Mouse (Mus musculus): ENCODE results near the gene Exoc3l4.
A peak's percentile ranks its signal among the peaks of the same experiment; 100 is the strongest.

The Exoc3l4 gene

GRCm38 (mm10) chr12:111416921-111417779 is at the start of gene Exoc3l4:
TSS of gene Exoc3l4 (plus strand) at chr12:111417017.
- peak; percentile 54 for DNase-seq

- no peak for DNase-seq
Measured at GRCm38 (mm10) chr12:111367065-111367464, 49.8 kb upstream of the Exoc3l4 start.

- DNase-seq: peak; percentile 70
Measured at GRCm38 (mm10) chr12:111370249-111370648, 46.6 kb upstream of the Exoc3l4 start.

GRCm38 (mm10) chr12:111371905-111372304 is 44.9 kb upstream of the Exoc3l4 start:
- no peak for DNase-seq

- DNase-seq: no peak
Measured at GRCm38 (mm10) chr12:111373411-111373810, 43.4 kb upstream of the Exoc3l4 start.

- no peak for DNase-seq
Measured at GRCm38 (mm10) chr12:111374727-111375126, 42.1 kb upstream of the Exoc3l4 start.

- DNase-seq: no peak
Measured at GRCm38 (mm10) chr12:111375559-111375958, 41.3 kb upstream of the Exoc3l4 start.

GRCm38 (mm10) chr12:111376053-111376452 is 40.8 kb upstream of the Exoc3l4 start:
- no peak for DNase-seq

GRCm38 (mm10) chr12:111376826-111377331 is 39.9 kb upstream of the Exoc3l4 start:
- DNase-seq: no peak

- DNase-seq: peak; percentile 96
Measured at GRCm38 (mm10) chr12:111377376-111377973, 39.3 kb upstream of the Exoc3l4 start, which contains the start of gene Cdc42bpb. TSS of gene Cdc42bpb (minus strand) at chr12:111377718.

GRCm38 (mm10) chr12:111377986-111378490 is 38.8 kb upstream of the Exoc3l4 start:
- DNase-seq: no peak

GRCm38 (mm10) chr12:111378812-111379211 is 38.0 kb upstream of the Exoc3l4 start:
- DNase-seq: no peak

GRCm38 (mm10) chr12:111385883-111386641 is 30.8 kb upstream of the Exoc3l4 start:
- DNase-seq: no peak

GRCm38 (mm10) chr12:111386642-111387120 is 30.1 kb upstream of the Exoc3l4 start:
- DNase-seq: no peak

- no peak for DNase-seq
Measured at GRCm38 (mm10) chr12:111387146-111387545, 29.7 kb upstream of the Exoc3l4 start.

GRCm38 (mm10) chr12:111394008-111394407 is 22.8 kb upstream of the Exoc3l4 start:
- DNase-seq: no peak

GRCm38 (mm10) chr12:111396997-111397396 is 19.8 kb upstream of the Exoc3l4 start:
- no peak for DNase-seq

- peak; percentile 88 for DNase-seq
Measured at GRCm38 (mm10) chr12:111401454-111402184, 15.2 kb upstream of the Exoc3l4 start.

- peak; percentile 27 for DNase-seq
Measured at GRCm38 (mm10) chr12:111404880-111405279, 11.9 kb upstream of the Exoc3l4 start.

- DNase-seq: no peak
Measured at GRCm38 (mm10) chr12:111406622-111407021, 10.2 kb upstream of the Exoc3l4 start, which contains the start of gene Lbhd2. TSS of gene Lbhd2 (plus strand) at chr12:111406809.

GRCm38 (mm10) chr12:111409583-111409982 is 7.2 kb upstream of the Exoc3l4 start:
- no peak for DNase-seq

Data from retina, postnatal 1 day (tissue).